8 mouse cellular contexts compared by ENCODE assay signal in genomic region chr7:3292791-3293190, GRCm38 (mm10). TPM values are rescaled to one million over a fixed set of nuclear protein-coding genes. Genes with fewer than 3 reads are reported as not detected.
A peak's percentile ranks its signal among the peaks of the same experiment; 100 is the strongest.
DNase-seq lines count a peak whose midpoint lies in the region; ATAC-seq and TF ChIP-seq lines count a peak whose summit lies in the region.

No protein-coding gene starts in this region.

- peak; percentile 72 for ATAC-seq in liver, embryonic 15.5 days (ENCODE audit: insufficient read depth)

- no peaks in the 10 kb centered on the region for H3K27me3 ChIP-seq in liver, embryonic 15.5 days

- TF ChIP-seq CTCF in left cerebral cortex, adult 2 months (IDR thresholded peaks at IDR 0.05), result no peak

- H3K36me3 ChIP-seq in liver, embryonic 15.5 days (replicated peaks), result peaks cover 18% of the 10 kb centered on the region

- H3K27ac ChIP-seq in left cerebral cortex, adult 2 months, result peak overlapping the region; percentile 29; the same call in 1 of the 2 replicates
- H3K27ac ChIP-seq in liver, embryonic 15.5 days (replicated peaks), result peak overlapping the region; percentile 45

- peak overlapping the region; percentile 67 for H3K4me2 ChIP-seq in liver, embryonic 15.5 days

- H3K9me3 ChIP-seq in liver, embryonic 15.5 days (replicated peaks), result no peaks in the 10 kb centered on the region

- intact Hi-C loops in left cerebral cortex, adult 2 months (cut with DNase I), result no loop called here
- intact Hi-C loops in gastrocnemius, postnatal 14 days (cut with DNase I; ENCODE audit: low total_unique reads), result no loop called here

- DNase-seq in left cerebral cortex, adult 2 months (ENCODE audit: extremely low spot score in 1 of 2, low spot score in 2 of 2), result peak in 1 of 2 experiments; percentile 53
- no peak for DNase-seq in left cerebral cortex, adult 8-10 months (ENCODE audit: low spot score in 2 of 2)
- DNase-seq in cerebellum, adult 9-11 months, result peak; percentile 62
- DNase-seq in gastrocnemius, postnatal 14 days, result peak; percentile 91
- DNase-seq in induced T-regulatory cell, adult 2 months (ENCODE audit: low read depth), result peak; percentile 65
- peak; percentile 77 for DNase-seq in neural tube, embryonic 10.5 days (ENCODE audit: extremely low spot score, low spot score)
- peak; percentile 18 to 31 for DNase-seq in thymus, postnatal 36 days

- 1% methylated on average over 14 of the region's 14 CpGs for WGBS in liver, embryonic 15.5 days (ENCODE audit: insufficient replicate concordance)

- H3K4me3 ChIP-seq in left cerebral cortex, adult 2 months, result peak overlapping the region; percentile 19; the same call in 1 of the 2 replicates
- H3K4me3 ChIP-seq in liver, embryonic 15.5 days (replicated peaks), result peak overlapping the region; percentile 52

- peak overlapping the region; percentile 42 for H3K9ac ChIP-seq in liver, embryonic 15.5 days

- peaks cover 41% of the 10 kb centered on the region for H3K4me1 ChIP-seq in liver, embryonic 15.5 days (replicated peaks)

RNA-seq across cellular contexts. Expression of gene Prkcg, which starts 3.8 kb away (rescaled TPM):
- total RNA-seq in left cerebral cortex, adult 2 months (2021), result 100 to 1,000 TPM; 262 to 263 TPM
- 100 to 1,000 TPM; 228 to 253 (median 241) TPM for total RNA-seq in left cerebral cortex, adult 8-10 months (2022)
- 1 to 10 TPM; 2.1 to 2.3 TPM for total RNA-seq in gastrocnemius, postnatal 14 days (2021)
- 0.05 TPM in 1 of 2 replicates, not detected in the other for polyA plus RNA-seq in liver, embryonic 15.5 days (2015; fragmentation: Nextera tagmentation; extraction: Ambion mirVana)

RNA-seq across cellular contexts. Expression of gene Myadm, which starts 3.9 kb away (rescaled TPM):
- 10 to 100 TPM; 61.9 to 62.1 TPM for total RNA-seq in left cerebral cortex, adult 2 months (2021)
- total RNA-seq in left cerebral cortex, adult 8-10 months (2022), result 10 to 100 TPM; 42.1 to 50.5 (median 47.1) TPM
- 10 to 100 TPM; 65.0 to 76.7 TPM for total RNA-seq in gastrocnemius, postnatal 14 days (2021)
- polyA plus RNA-seq in liver, embryonic 15.5 days (2015; fragmentation: Nextera tagmentation; extraction: Ambion mirVana), result 31.5 and 41.0 TPM in 2 replicates

RNA-seq across cellular contexts. Expression of gene Cacng7, which starts 40.0 kb away (rescaled TPM):
- 100 to 1,000 TPM; 180 to 201 TPM for total RNA-seq in left cerebral cortex, adult 2 months (2021)
- total RNA-seq in left cerebral cortex, adult 8-10 months (2022), result 100 to 1,000 TPM; 173 to 194 (median 181) TPM
- 1 to 10 TPM; 5.9 to 6.7 TPM for total RNA-seq in gastrocnemius, postnatal 14 days (2021)
- polyA plus RNA-seq in liver, embryonic 15.5 days (2015; fragmentation: Nextera tagmentation; extraction: Ambion mirVana), result 0.03 TPM in 1 of 2 replicates, not detected in the other

RNA-seq across cellular contexts. Expression of gene Nlrp12, which starts 43.3 kb away (rescaled TPM):
- under 1 TPM in 1 of 2 experiments, not detected in 1; 0.11 TPM for total RNA-seq in left cerebral cortex, adult 2 months (2021)
- total RNA-seq in left cerebral cortex, adult 8-10 months (2022), result not detected
- not detected for total RNA-seq in gastrocnemius, postnatal 14 days (2021)
- 0.33 and 0.35 TPM in 2 replicates for polyA plus RNA-seq in liver, embryonic 15.5 days (2015; fragmentation: Nextera tagmentation; extraction: Ambion mirVana)

Comparison
In these comparisons a context has a peak if more than half of its experiments do, and no peak if none do; other contexts are left out.
1. DNase-seq: peak in cerebellum, adult 9-11 months (single experiment), gastrocnemius, postnatal 14 days (single experiment), induced T-regulatory cell, adult 2 months (single experiment), neural tube, embryonic 10.5 days (single experiment) and thymus, postnatal 36 days (2 of 2); none in left cerebral cortex, adult 8-10 months (0 of 2).
2. RNA of gene Prkcg, which starts 3.8 kb away (total RNA-seq): 262 to 263 TPM in left cerebral cortex, adult 2 months and 228 to 253 TPM in left cerebral cortex, adult 8-10 months; 2.1 to 2.3 TPM in gastrocnemius, postnatal 14 days; every median in the first group is over 10 times any median in the second.
3. RNA of gene Cacng7, which starts 40.0 kb away (total RNA-seq): 180 to 201 TPM in left cerebral cortex, adult 2 months and 173 to 194 TPM in left cerebral cortex, adult 8-10 months; 5.9 to 6.7 TPM in gastrocnemius, postnatal 14 days; every median in the first group is over 10 times any median in the second.